Mouse (Mus musculus): ENCODE results near the gene Gm21985. TPM values are rescaled to one million over a fixed set of nuclear protein-coding genes. Genes with fewer than 3 reads are reported as not detected.
"Not testable (repeated sequence)": the region's sequence is repeated elsewhere in the genome, so short reads cannot be mapped to it uniquely, and the experiment has no call there.

Gm21985 gene
- polyA plus RNA-seq, 1 experiment from 2014 or later = not detected

DNA sequence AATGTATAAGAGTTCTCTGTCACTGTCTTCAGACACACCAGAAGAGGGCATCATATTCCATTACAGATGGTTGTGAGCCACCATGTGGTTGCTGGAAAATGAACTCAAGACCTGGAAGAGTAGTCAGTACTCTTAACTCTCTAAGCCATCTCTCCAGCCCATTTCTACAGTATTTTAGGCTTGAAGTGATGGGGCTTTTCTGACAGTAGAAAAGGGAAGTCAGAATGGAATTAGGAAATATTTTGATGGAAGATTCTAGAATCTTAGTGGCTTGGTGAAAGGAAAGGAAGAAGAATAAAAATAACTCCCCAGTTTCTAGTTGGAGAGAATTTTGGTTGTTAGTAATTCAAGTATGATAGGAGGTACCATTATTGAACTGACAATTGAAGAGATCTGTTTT, 127.8 kb downstream of the Gm21985 start:
- Histone ChIP-seq H3K9me3 (ENCODE audit: low read length) (no peaks in the 10 kb centered on the region), H3K9ac (replicated peaks; ENCODE audit: low read depth) (no peak overlapping the region), H3K4me3 (ENCODE audit: low read depth, low read length) (no peak overlapping the region), H3K4me1 (ENCODE audit: insufficient read depth, low read depth, low read length) (no peaks in the 10 kb centered on the region), H3K36me3 (ENCODE audit: insufficient read depth, low read length) (no peaks in the 10 kb centered on the region), H3K4me2 (replicated peaks; ENCODE audit: low read depth, low read length) (no peak overlapping the region), H3K27me3 (replicated peaks; ENCODE audit: insufficient read depth, low read length) (no peaks in the 10 kb centered on the region), H3K27ac (ENCODE audit: low read length) (no peak overlapping the region)
- no peak for ATAC-seq
- TF ChIP-seq EP300 (IDR thresholded peaks at IDR 0.05) (no peak), CTCF (IDR thresholded peaks at IDR 0.05) (no peak)
- DNase-seq (ENCODE audit: low spot score) = no peak

DNA sequence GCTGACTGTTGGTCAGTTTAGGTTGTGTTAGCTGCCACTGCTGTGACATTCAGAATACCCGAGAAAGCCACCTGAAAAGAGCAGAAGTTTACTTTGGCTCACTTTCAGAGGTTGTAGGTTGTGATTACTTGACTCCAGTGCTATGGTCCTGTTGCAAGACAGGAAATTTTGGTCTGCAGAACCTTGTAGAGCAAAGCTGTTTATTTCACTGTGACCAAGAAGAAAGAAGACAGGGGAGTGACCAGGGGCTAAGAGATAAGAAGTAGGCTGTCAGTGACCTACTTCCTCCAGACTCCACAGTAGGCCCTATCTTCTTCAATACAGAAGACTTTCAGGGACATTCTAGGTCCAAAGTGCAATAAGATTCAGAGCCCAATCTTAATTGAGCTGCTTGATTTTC, 130.5 kb downstream of the Gm21985 start:
- H3K27ac ChIP-seq (ENCODE audit: low read length) = no peak overlapping the region; the same call in 1 of the 2 replicates
- no peak for TF ChIP-seq CTCF (IDR thresholded peaks at IDR 0.05)
- no peak for TF ChIP-seq EP300 (IDR thresholded peaks at IDR 0.05)

DNA sequence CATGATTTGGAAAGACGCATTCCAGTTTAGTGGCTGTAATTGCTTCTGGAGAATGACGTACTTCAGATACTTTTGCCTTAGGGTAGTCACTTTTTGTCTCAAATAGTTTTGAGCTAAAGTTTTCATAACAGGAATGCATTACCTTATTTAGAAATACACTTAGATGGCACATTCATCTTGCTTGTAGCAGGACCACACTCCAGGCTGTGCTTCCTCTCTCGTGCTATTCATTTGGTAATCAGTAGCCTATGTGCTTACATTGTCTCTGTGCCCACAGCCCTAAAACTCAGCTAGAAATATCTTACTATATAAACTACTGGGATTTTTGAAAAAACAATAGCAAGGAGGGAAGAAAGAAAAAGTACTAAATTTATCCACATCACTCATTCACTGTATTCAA, 140.9 kb downstream of the Gm21985 start:
- H3K9me3 ChIP-seq (ENCODE audit: low read length) = no peaks in the 10 kb centered on the region
- H3K4me1 ChIP-seq (ENCODE audit: insufficient read depth, low read depth, low read length) = no peaks in the 10 kb centered on the region
- no peaks in the 10 kb centered on the region; the same call in 1 of the 2 replicates for H3K36me3 ChIP-seq (ENCODE audit: insufficient read depth, low read length)
- no peak overlapping the region for H3K4me3 ChIP-seq (ENCODE audit: low read depth, low read length)
- no peak overlapping the region for H3K4me2 ChIP-seq (replicated peaks; ENCODE audit: low read depth, low read length)
- H3K9ac ChIP-seq (replicated peaks; ENCODE audit: low read depth) = no peak overlapping the region
- DNase-seq (ENCODE audit: low spot score) = no peak
- no peak overlapping the region for H3K27ac ChIP-seq (ENCODE audit: low read length)
- WGBS = 86% methylated on average over 3 of the region's 3 CpGs
- no peak for TF ChIP-seq EP300 (IDR thresholded peaks at IDR 0.05)
- TF ChIP-seq CTCF (IDR thresholded peaks at IDR 0.05) = no peak
- ATAC-seq = no peak
- H3K27me3 ChIP-seq (replicated peaks; ENCODE audit: insufficient read depth, low read length) = no peaks in the 10 kb centered on the region

More for the DNA sequence above, 130.5 kb downstream of the Gm21985 start:
- no peak for ATAC-seq
- WGBS = 38% methylated on average over 1 of the region's 1 CpGs
- no peaks in the 10 kb centered on the region for H3K9me3 ChIP-seq (ENCODE audit: low read length)
- H3K4me1 ChIP-seq (ENCODE audit: insufficient read depth, low read depth, low read length) = no peaks in the 10 kb centered on the region
- peak; percentile 45 for DNase-seq (ENCODE audit: low spot score)
- H3K27me3 ChIP-seq (replicated peaks; ENCODE audit: insufficient read depth, low read length) = no peaks in the 10 kb centered on the region
- no peak overlapping the region for H3K4me3 ChIP-seq (ENCODE audit: low read depth, low read length)
- H3K9ac ChIP-seq (replicated peaks; ENCODE audit: low read depth) = no peak overlapping the region
- no peak overlapping the region for H3K4me2 ChIP-seq (replicated peaks; ENCODE audit: low read depth, low read length)
- no peaks in the 10 kb centered on the region for H3K36me3 ChIP-seq (ENCODE audit: insufficient read depth, low read length)

DNA sequence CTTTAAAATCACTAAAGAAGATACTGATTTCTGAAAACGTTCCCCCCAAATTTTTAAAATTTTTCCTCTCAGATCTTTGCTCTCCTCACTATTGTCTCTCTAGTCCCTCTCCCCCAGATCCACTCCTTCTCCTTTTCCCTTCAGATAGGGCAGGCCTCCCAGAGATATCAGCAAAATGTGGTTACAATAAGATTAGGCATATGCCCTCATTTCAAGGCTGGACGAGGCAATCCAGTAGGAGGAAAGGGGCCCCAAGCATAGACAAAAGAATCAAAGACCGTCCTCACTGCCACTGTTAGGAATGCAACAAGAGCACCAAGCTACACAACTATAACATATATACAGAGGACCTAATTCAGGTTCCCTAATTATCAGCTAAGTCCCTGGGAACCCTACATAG, 159.2 kb downstream of the Gm21985 start:
- no peak overlapping the region for H3K27ac ChIP-seq (ENCODE audit: low read length)
- no peaks in the 10 kb centered on the region for H3K9me3 ChIP-seq (ENCODE audit: low read length)
- DNase-seq (ENCODE audit: low spot score) (no peak), ATAC-seq (no peak)
- no peaks in the 10 kb centered on the region for H3K36me3 ChIP-seq (ENCODE audit: insufficient read depth, low read length)
- no peak overlapping the region for H3K9ac ChIP-seq (replicated peaks; ENCODE audit: low read depth)
- no peak overlapping the region for H3K4me2 ChIP-seq (replicated peaks; ENCODE audit: low read depth, low read length)
- H3K27me3 ChIP-seq (replicated peaks; ENCODE audit: insufficient read depth, low read length) = no peaks in the 10 kb centered on the region
- H3K4me3 ChIP-seq (ENCODE audit: low read depth, low read length) = no peak overlapping the region
- no peaks in the 10 kb centered on the region for H3K4me1 ChIP-seq (ENCODE audit: insufficient read depth, low read depth, low read length)
- TF ChIP-seq CTCF (IDR thresholded peaks at IDR 0.05) = no peak
- no peak for TF ChIP-seq EP300 (IDR thresholded peaks at IDR 0.05)
- 62% methylated on average over 3 of the region's 3 CpGs for WGBS

DNA sequence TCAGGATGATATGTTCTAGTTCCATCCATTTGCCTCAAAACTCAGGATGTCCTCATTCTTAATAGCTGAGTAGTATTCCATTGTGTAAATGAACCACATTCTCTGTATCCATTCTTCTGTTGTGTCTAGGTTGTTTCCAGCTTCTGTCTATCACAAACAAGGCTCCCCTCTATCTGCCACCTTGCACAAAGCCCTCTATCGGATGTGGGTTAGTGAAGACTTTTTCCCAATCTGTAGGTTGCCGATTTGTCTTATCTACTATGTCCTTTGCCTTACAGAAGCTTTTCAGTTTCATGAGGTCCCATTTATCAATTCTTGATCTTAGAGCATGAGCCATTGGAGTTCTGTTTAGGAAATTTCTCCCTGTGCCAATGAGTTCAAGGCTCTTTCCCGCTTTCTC, 162.4 kb downstream of the Gm21985 start:
- ATAC-seq; H3K27ac ChIP-seq (ENCODE audit: low read length); H3K27me3 ChIP-seq (replicated peaks; ENCODE audit: insufficient read depth, low read length); H3K4me2 ChIP-seq (replicated peaks; ENCODE audit: low read depth, low read length); H3K36me3 ChIP-seq (ENCODE audit: insufficient read depth, low read length); H3K4me3 ChIP-seq (ENCODE audit: low read depth, low read length); H3K4me1 ChIP-seq (ENCODE audit: insufficient read depth, low read depth, low read length); H3K9ac ChIP-seq (replicated peaks; ENCODE audit: low read depth); DNase-seq (ENCODE audit: low spot score); H3K9me3 ChIP-seq (ENCODE audit: low read length): not testable (repeated sequence)
- 91% methylated on average over 3 of the region's 3 CpGs for WGBS

DNA sequence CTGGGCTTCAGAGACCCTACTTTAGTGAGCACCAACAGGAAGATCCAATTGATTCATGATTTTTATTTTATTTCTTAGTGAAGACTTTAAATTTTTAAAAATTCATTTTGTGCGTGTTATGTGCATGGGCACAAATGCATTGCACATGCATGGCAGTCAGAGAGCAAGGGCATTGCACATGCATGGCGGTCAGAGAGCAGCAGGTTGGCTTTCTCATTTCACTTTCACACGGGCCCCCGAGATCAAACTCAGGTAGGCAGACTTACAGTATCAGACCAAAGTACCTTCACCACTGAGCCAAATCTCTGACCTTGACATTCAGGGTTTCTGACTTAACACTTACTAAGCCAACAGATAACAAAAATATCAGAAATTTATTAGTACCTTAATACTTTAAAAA, 163.6 kb downstream of the Gm21985 start:
- Histone ChIP-seq H3K9me3 (ENCODE audit: low read length) (no peaks in the 10 kb centered on the region), H3K27me3 (replicated peaks; ENCODE audit: insufficient read depth, low read length) (no peaks in the 10 kb centered on the region), H3K36me3 (ENCODE audit: insufficient read depth, low read length) (no peaks in the 10 kb centered on the region), H3K4me2 (replicated peaks; ENCODE audit: low read depth, low read length) (no peak overlapping the region), H3K9ac (replicated peaks; ENCODE audit: low read depth) (no peak overlapping the region), H3K4me3 (ENCODE audit: low read depth, low read length) (no peak overlapping the region), H3K27ac (ENCODE audit: low read length) (no peak overlapping the region), H3K4me1 (ENCODE audit: insufficient read depth, low read depth, low read length) (no peaks in the 10 kb centered on the region)
- 81% methylated on average over 4 of the region's 4 CpGs for WGBS
- no peak for TF ChIP-seq EP300 (IDR thresholded peaks at IDR 0.05)
- no peak for TF ChIP-seq CTCF (IDR thresholded peaks at IDR 0.05)
- no peak for DNase-seq (ENCODE audit: low spot score)
- ATAC-seq = no peak

DNA sequence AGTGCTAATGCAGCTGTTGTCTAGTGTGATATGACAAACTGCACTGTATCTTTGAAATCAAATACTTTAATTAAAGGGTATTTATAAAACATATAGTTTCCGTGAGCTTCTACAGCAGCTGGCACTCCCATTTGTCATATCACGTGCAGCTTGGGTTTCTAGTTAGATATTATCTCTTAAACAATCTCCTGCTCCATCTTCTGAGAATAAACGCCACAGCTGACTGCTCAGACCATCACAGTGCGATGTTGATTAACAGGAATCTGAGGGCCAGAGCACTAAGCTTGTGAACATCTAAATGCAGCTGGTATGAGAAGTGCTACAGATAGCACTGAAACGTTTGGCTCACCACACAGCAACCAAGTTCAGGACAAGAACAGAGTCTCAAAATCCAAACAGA, 164.3 kb downstream of the Gm21985 start:
- ATAC-seq (no peak), DNase-seq (ENCODE audit: low spot score) (no peak)
- Histone ChIP-seq H3K4me3 (ENCODE audit: low read depth, low read length) (no peak overlapping the region), H3K9me3 (ENCODE audit: low read length) (no peaks in the 10 kb centered on the region), H3K36me3 (ENCODE audit: insufficient read depth, low read length) (no peaks in the 10 kb centered on the region), H3K9ac (replicated peaks; ENCODE audit: low read depth) (no peak overlapping the region), H3K27me3 (replicated peaks; ENCODE audit: insufficient read depth, low read length) (no peaks in the 10 kb centered on the region), H3K4me2 (replicated peaks; ENCODE audit: low read depth, low read length) (no peak overlapping the region), H3K27ac (ENCODE audit: low read length) (no peak overlapping the region), H3K4me1 (ENCODE audit: insufficient read depth, low read depth, low read length) (no peaks in the 10 kb centered on the region)
- TF ChIP-seq EP300 (IDR thresholded peaks at IDR 0.05) (no peak), CTCF (IDR thresholded peaks at IDR 0.05) (no peak)
- WGBS = 32% methylated on average over 5 of the region's 5 CpGs
